8 mouse cellular contexts compared by ENCODE assay signal in genomic region chr1:163311861-163312811, GRCm38 (mm10). TPM values are rescaled to one million over a fixed set of nuclear protein-coding genes. Genes with fewer than 3 reads are reported as not detected.
DNase-seq lines count a peak whose midpoint lies in the region; ATAC-seq lines count a peak whose summit lies in the region.

No protein-coding gene starts in this region.

- peaks cover 41% of the 10 kb centered on the region for H3K27me3 ChIP-seq in kidney, embryonic 14.5 days (ENCODE audit: control insufficient read depth, insufficient read depth, low read length)

- no peaks in the 10 kb centered on the region for H3K36me3 ChIP-seq in kidney, embryonic 14.5 days (ENCODE audit: control insufficient read depth, insufficient read depth, low read length)

- no peaks in the 10 kb centered on the region for H3K9me3 ChIP-seq in kidney, embryonic 14.5 days (ENCODE audit: control insufficient read depth, low read length)

- peak overlapping the region; percentile 69; the same call in 1 of the 2 replicates for H3K27ac ChIP-seq in kidney, embryonic 14.5 days (ENCODE audit: low read depth, low read length)

- H3K4me1 ChIP-seq in kidney, embryonic 14.5 days (ENCODE audit: control insufficient read depth, insufficient read depth, low read length) = peaks cover 11% of the 10 kb centered on the region; the same call in 1 of the 2 replicates

- peak overlapping the region; percentile 84 for H3K4me2 ChIP-seq in kidney, embryonic 14.5 days (replicated peaks; ENCODE audit: low read depth, low read length)

- DNase-seq in left cerebral cortex, adult 18-20 months (ENCODE audit: low spot score in 2 of 2) = peak; percentile 5 to 18
- no peak for DNase-seq in left cerebral cortex, postnatal 25 days (ENCODE audit: low spot score in 2 of 2)
- peak; percentile 69 for DNase-seq in embryo, embryonic 11 days
- peak; percentile 58 for DNase-seq in heart, adult 8-10 months (ENCODE audit: low spot score)
- peak; percentile 24 for DNase-seq in lung, postnatal 36 days
- peak; percentile 33 for DNase-seq in right cerebral cortex, postnatal 4 days
- DNase-seq in thymus, postnatal 25 days = no peak

- peak overlapping the region; percentile 69 for H3K9ac ChIP-seq in kidney, embryonic 14.5 days (ENCODE audit: low read depth, low read length)

- H3K4me3 ChIP-seq in kidney, embryonic 14.5 days (ENCODE audit: low read length) = peak overlapping the region; percentile 58

- intact Hi-C loops in left cerebral cortex, postnatal 25 days (cut with DNase I) = loop anchor here (5.0 kb wide), 1 partner anchor 55 kb away; no protein-coding TSS in a partner anchor

- under 1% methylated on average over 55 of the region's 59 CpGs for WGBS in kidney, embryonic 14.5 days

- peak; percentile 73 for ATAC-seq in kidney, embryonic 14.5 days (ENCODE audit: low FRiP score, low TSS enrichment)

RNA-seq across cellular contexts. Expression of gene Prrx1, which starts 1.4 kb away (rescaled TPM):
- 1 to 10 TPM; 5.9 to 6.1 TPM for total RNA-seq in left cerebral cortex, adult 18-20 months (2021)
- total RNA-seq in left cerebral cortex, postnatal 25 days (2021) = 1 to 10 TPM; 5.5 TPM
- 10 to 100 TPM; 29.1 to 33.6 (median 30.5) TPM for total RNA-seq in heart, adult 8-10 months (2022)
- polyA plus RNA-seq in kidney, embryonic 14.5 days (2014; fragmentation: Nextera tagmentation; extraction: Ambion mirVana) = 6.6 and 7.0 TPM in 2 replicates

Comparison
In these comparisons a context has a peak if more than half of its experiments do, and no peak if none do; other contexts are left out.
1. DNase-seq: peak in left cerebral cortex, adult 18-20 months (2 of 2), embryo, embryonic 11 days (single experiment), heart, adult 8-10 months (single experiment), lung, postnatal 36 days (single experiment) and right cerebral cortex, postnatal 4 days (single experiment); none in left cerebral cortex, postnatal 25 days (0 of 2) and thymus, postnatal 25 days (single experiment).
2. RNA of gene Prrx1, which starts 1.4 kb away (total RNA-seq): 29.1 to 33.6 TPM in heart, adult 8-10 months; 5.9 to 6.1 TPM in left cerebral cortex, adult 18-20 months and 5.5 TPM in left cerebral cortex, postnatal 25 days; every median in the first group is over 4 times any median in the second.